Mouse (Mus musculus) MEL (cell line): ENCODE data around the gene Kif11.

ENCODE experiments used
- CTCF ChIP-seq, 3 experiments: IDR thresholded peaks in 2 of 3; conservative IDR thresholded peaks in 1 of 3; 2 replicates each; pipeline ENCODE4 v1.5.1; 2011 to 2012; ENCODE audit warnings: low read length in 3 of 3, low read depth in 2 of 3, mild to moderate bottlenecking in 2 of 3, improper control_type of control experiment in 1 of 3, inconsistent platforms in 1 of 3, mixed read lengths in 1 of 3, moderate library complexity in 1 of 3; ENCODE audit not compliant: control insufficient read depth in 1 of 3, insufficient read depth in 1 of 3, poor library complexity in 1 of 3, severe bottlenecking in 1 of 3
- ZMIZ1 ChIP-seq: IDR thresholded peaks from 2 replicates; pipeline ENCODE4 v1.6.1; 2012; ENCODE audit warnings: low read depth, mild to moderate bottlenecking, inconsistent platforms, low read length, improper control_type of control experiment, moderate library complexity

DNA sequence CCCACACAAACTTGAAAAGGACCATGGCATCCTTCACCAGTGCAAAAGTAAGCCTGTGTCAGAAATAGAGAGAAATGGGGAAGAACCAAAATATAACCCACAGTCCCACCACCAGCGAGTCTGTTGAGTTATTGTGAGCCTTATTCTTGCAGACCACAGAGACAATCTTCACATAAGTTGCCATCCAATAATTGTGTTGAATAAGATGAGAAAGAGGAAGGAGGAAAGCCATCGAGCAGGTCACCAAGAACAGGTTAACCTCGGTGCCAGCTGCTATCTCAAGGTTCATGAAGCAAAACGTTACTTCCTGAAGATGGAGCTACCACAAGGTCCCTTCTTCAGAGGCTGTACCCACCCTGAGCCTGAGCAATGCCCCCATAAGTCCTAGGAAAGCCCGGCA lies 90.8 kb downstream of the Kif11 start:
- TF ChIP-seq CTCF (IDR thresholded peaks at IDR 0.05 in 2 of 3, conservative IDR thresholded peaks at IDR 0.05 in 1 of 3; ENCODE audit: control insufficient read depth in 1 of 3, insufficient read depth in 1 of 3, low read depth in 2 of 3, low read length in 3 of 3, poor library complexity in 1 of 3, severe bottlenecking in 1 of 3) (no peak), ZMIZ1 (no peak)
